Mouse (Mus musculus): Measurements from ENCODE around the gene Hmga1. TPM values are rescaled to one million over a fixed set of nuclear protein-coding genes. Genes with fewer than 3 reads are reported as not detected.

Gene Hmga1
- total RNA-seq, 2 experiments from 2014 or later: 33.6 to 35.7 TPM

- no peak for DNase-seq (ENCODE audit: extremely low spot score in 1 of 2, low spot score in 1 of 2)
These were observed 29.1 kb upstream of the Hmga1 start for GRCm38 (mm10) chr17:27527188-27527587.

- DNase-seq (ENCODE audit: extremely low spot score in 1 of 2, low spot score in 1 of 2): no peak
These were observed 28.3 kb upstream of the Hmga1 start for GRCm38 (mm10) chr17:27528030-27528429.

- no peak for DNase-seq (ENCODE audit: extremely low spot score in 1 of 2, low spot score in 1 of 2)
These were observed 27.5 kb upstream of the Hmga1 start for GRCm38 (mm10) chr17:27528767-27529166.

- no peak for DNase-seq (ENCODE audit: extremely low spot score in 1 of 2, low spot score in 1 of 2)
These were observed 24.2 kb upstream of the Hmga1 start for GRCm38 (mm10) chr17:27532095-27532494.

- no peak for DNase-seq (ENCODE audit: extremely low spot score in 1 of 2, low spot score in 1 of 2)
These were observed 22.9 kb upstream of the Hmga1 start for GRCm38 (mm10) chr17:27533354-27533753.

- DNase-seq (ENCODE audit: extremely low spot score in 1 of 2, low spot score in 1 of 2): peak; percentile 94 to 98
These were observed 21.6 kb upstream of the Hmga1 start for GRCm38 (mm10) chr17:27534718-27535117.

- DNase-seq (ENCODE audit: extremely low spot score in 1 of 2, low spot score in 1 of 2): no peak
These were observed 15.0 kb upstream of the Hmga1 start for GRCm38 (mm10) chr17:27541261-27541660.

- DNase-seq (ENCODE audit: extremely low spot score in 1 of 2, low spot score in 1 of 2): no peak
These were observed 14.3 kb upstream of the Hmga1 start for GRCm38 (mm10) chr17:27541984-27542383.

- DNase-seq (ENCODE audit: extremely low spot score in 1 of 2, low spot score in 1 of 2): no peak
These were observed 11.7 kb upstream of the Hmga1 start for GRCm38 (mm10) chr17:27544551-27544950.

GRCm38 (mm10) chr17:27545991-27546390 lies 10.3 kb upstream of the Hmga1 start:
- DNase-seq (ENCODE audit: extremely low spot score in 1 of 2, low spot score in 1 of 2): no peak

GRCm38 (mm10) chr17:27546574-27547085 lies 9.7 kb upstream of the Hmga1 start:
- DNase-seq (ENCODE audit: extremely low spot score in 1 of 2, low spot score in 1 of 2): no peak

- no peak for DNase-seq (ENCODE audit: extremely low spot score in 1 of 2, low spot score in 1 of 2)
These were observed 8.9 kb upstream of the Hmga1 start for GRCm38 (mm10) chr17:27547253-27547868.

GRCm38 (mm10) chr17:27549234-27549633 lies 7.1 kb upstream of the Hmga1 start:
- no peak for DNase-seq (ENCODE audit: extremely low spot score in 1 of 2, low spot score in 1 of 2)

- DNase-seq (ENCODE audit: extremely low spot score in 1 of 2, low spot score in 1 of 2): no peak
These were observed 4.8 kb upstream of the Hmga1 start for GRCm38 (mm10) chr17:27551393-27551940.

GRCm38 (mm10) chr17:27552215-27553201 lies 3.8 kb upstream of the Hmga1 start:
- DNase-seq (ENCODE audit: extremely low spot score in 1 of 2, low spot score in 1 of 2): no peak

GRCm38 (mm10) chr17:27554062-27554960 lies 2.0 kb upstream of the Hmga1 start:
- DNase-seq (ENCODE audit: extremely low spot score in 1 of 2, low spot score in 1 of 2): no peak

GRCm38 (mm10) chr17:27555075-27555511 lies 1.2 kb upstream of the Hmga1 start:
- no peak for DNase-seq (ENCODE audit: extremely low spot score in 1 of 2, low spot score in 1 of 2)

GRCm38 (mm10) chr17:27555512-27556172 lies 655 bp upstream of the Hmga1 start:
- DNase-seq (ENCODE audit: extremely low spot score in 1 of 2, low spot score in 1 of 2): no peak

GRCm38 (mm10) chr17:27557181-27557926 lies 1.1 kb downstream of the Hmga1 start:
- DNase-seq (ENCODE audit: extremely low spot score in 1 of 2, low spot score in 1 of 2): no peak

Measured in layer of hippocampus, postnatal 25 days (tissue).